In the genomic region with DNA sequence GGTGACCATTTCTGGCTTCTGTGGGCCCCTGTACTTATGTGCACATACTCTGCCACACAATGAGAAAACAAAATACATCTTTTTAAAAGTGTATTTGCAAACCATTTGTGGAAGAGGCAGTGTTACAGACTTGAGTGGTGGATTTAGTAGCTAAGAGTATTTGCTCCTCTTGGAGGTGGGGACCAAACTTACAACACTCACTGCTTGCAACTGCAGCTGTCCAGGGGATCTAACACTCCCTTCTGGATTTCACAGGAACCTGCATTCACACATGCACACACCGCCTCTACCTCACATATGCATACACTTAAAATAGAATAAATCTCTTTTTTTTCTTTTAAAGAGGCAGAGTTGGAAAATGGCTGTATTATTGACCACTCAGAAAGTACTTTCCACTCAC, we compare ENCODE assay signal across 16 mouse cellular contexts.
"Had no signal": no experiment of that assay in that cellular context is flagged by ENCODE, and none has a peak within 500 bp of the region (broad histone marks: within the 10 kb centered on the region; RNA-seq: fewer than 3 reads in every experiment).

No protein-coding gene starts in this region.

- ATAC-seq: liver, postnatal 0 days; midbrain, embryonic 13.5 days; midbrain, embryonic 15.5 days had no signal

- H3K36me3 ChIP-seq: liver, embryonic 13.5 days; liver, embryonic 15.5 days; midbrain, embryonic 13.5 days; midbrain, embryonic 15.5 days; neural tube, embryonic 12.5 days; stomach, embryonic 15.5 days had no signal

- H3K4me1 ChIP-seq: liver, embryonic 13.5 days; liver, embryonic 15.5 days; megakaryocyte, embryonic 14.5 days; midbrain, embryonic 15.5 days; neural tube, embryonic 12.5 days; stomach, embryonic 15.5 days had no signal

- H3K9me3 ChIP-seq: liver, embryonic 13.5 days; liver, embryonic 15.5 days; midbrain, embryonic 13.5 days; midbrain, embryonic 15.5 days; neural tube, embryonic 12.5 days; stomach, embryonic 15.5 days had no signal

- H3K4me3 ChIP-seq: liver, embryonic 13.5 days; liver, embryonic 15.5 days; megakaryocyte, embryonic 14.5 days; midbrain, embryonic 13.5 days; midbrain, embryonic 15.5 days; neural tube, embryonic 12.5 days; stomach, embryonic 15.5 days had no signal

- H3K4me2 ChIP-seq: liver, embryonic 13.5 days; liver, embryonic 15.5 days; midbrain, embryonic 11.5 days; midbrain, embryonic 13.5 days; midbrain, embryonic 15.5 days; neural tube, embryonic 12.5 days; stomach, embryonic 15.5 days had no signal

- H3K27me3 ChIP-seq: liver, embryonic 13.5 days; liver, embryonic 15.5 days; megakaryocyte, embryonic 14.5 days; midbrain, embryonic 13.5 days; midbrain, embryonic 15.5 days; neural tube, embryonic 12.5 days; stomach, embryonic 15.5 days had no signal

- DNase-seq: liver, embryonic 13.5 days; liver, postnatal 0 days; lung, adult 2 months; right cerebral cortex, postnatal 14 days; thymus, adult 2 months; thymus, postnatal 25 days; thymus, postnatal 4 days had no signal

- H3K27ac ChIP-seq: liver, embryonic 13.5 days; liver, embryonic 15.5 days; macrophage; midbrain, embryonic 13.5 days; midbrain, embryonic 15.5 days; neural tube, embryonic 12.5 days; stomach, embryonic 15.5 days; stomach, postnatal 0 days had no signal

- H3K9ac ChIP-seq: liver, embryonic 13.5 days; liver, embryonic 15.5 days; liver, postnatal 0 days; midbrain, embryonic 13.5 days; midbrain, embryonic 15.5 days; neural tube, embryonic 12.5 days; stomach, embryonic 15.5 days had no signal
